Mouse (Mus musculus) gastrocnemius, adult 2 months (tissue): ENCODE results near the gene Rspo1. TPM values are rescaled to one million over a fixed set of nuclear protein-coding genes. Genes with fewer than 3 reads are reported as not detected.
"Not testable (repeated sequence)": the region's sequence is repeated elsewhere in the genome, so short reads cannot be mapped to it uniquely, and the experiment has no call there.

Source experiments
- DNase-seq: peaks from one replicate; pipeline ENCODE4 v3.0.0; 2022
- H3K27ac ChIP-seq: fragments of 200-600 bp; 2 replicates; pipeline ENCODE4 v1.8.1; 2022; ENCODE audit warnings: mild to moderate bottlenecking
- H3K4me3 ChIP-seq: fragments of 200-600 bp; 2 replicates; pipeline ENCODE4 v1.8.1; 2022; ENCODE audit warnings: mild to moderate bottlenecking, moderate library complexity
- CTCF ChIP-seq: fragments of 200-600 bp; IDR thresholded peaks from 2 replicates; pipeline ENCODE4 v1.8.1; 2022; ENCODE audit warnings: antibody characterized with exemption, mild to moderate bottlenecking, moderate library complexity
- intact Hi-C: fragments of 180-260 bp; cut with DNase I; formaldehyde crosslinking; loops from one replicate; pipeline ENCODE4 v1.15.1; 2025
- long read RNA-seq, 2 experiments: library from polyadenylated mRNA; stranded (forward); transcript quantifications; one replicate each; pipeline ENCODE4 v2.0.0; 2021
- total RNA-seq, 2 experiments: library from RNA; stranded (reverse); gene quantifications; 2 replicates each; pipeline ENCODE4 v1.2.3; 2021

Rspo1 gene
- total RNA-seq: under 1 TPM; 0.26 to 0.59 TPM
- long read RNA-seq, experiment 1, partial matches to known transcripts: 0 of 1 reads
- long read RNA-seq, experiment 1, other reads (novel, unspliced or antisense): 0 of 1 reads
- long read RNA-seq, experiment 2: 0 reads

DNA sequence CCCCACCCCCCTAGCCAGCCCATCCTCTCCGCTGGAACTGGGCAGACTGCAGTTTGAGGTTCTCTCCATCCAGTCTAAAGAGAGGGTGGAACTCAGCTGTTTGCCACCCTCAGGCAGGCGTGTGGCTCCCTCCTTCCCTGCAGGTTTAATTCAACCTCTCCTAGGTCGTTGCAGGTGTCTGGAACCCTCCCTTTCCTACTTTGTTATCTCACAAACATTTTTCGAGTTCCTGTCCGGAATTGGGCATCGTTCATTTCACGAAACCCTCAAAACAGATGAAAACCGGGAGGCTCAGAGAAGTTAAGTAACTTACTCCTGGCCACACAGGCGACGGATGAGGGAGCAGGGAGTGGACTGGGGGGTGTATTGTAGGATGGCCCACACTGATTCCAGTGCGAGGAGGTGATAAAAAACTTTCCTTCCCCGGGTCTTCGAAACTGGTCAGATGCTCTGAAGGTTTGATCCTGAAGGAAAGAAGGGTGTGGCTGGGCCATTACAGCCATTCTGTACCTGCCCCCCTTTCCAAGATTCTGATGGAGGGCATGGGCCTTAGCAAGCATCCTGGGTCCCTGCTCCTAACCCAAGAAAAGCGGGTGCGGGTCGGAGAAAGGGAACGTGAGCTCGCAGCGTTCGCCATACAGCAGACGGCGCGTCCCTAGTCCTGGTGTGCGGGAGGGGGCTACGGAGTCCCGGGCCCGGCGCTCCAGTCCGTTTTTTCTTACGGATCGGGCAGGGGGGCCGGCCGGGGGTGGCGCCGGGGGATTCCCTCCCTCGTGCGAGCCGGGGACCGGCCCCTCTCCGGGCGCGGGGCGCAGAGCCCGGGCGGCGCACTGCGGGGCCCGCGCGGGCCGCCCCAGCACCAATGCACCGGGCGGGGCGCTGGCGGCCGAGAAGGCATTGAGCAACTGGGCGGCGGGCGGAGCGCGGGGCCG lies at the start of gene Rspo1:
Gene Rspo1 (plus strand): TSS at position 760 of the 932 bp plus-strand sequence.
- H3K4me3 ChIP-seq: peak within 1 kb of the TSS; percentile 60
- intact Hi-C loops: no loop called here
- DNase-seq: peak; percentile 24

DNA sequence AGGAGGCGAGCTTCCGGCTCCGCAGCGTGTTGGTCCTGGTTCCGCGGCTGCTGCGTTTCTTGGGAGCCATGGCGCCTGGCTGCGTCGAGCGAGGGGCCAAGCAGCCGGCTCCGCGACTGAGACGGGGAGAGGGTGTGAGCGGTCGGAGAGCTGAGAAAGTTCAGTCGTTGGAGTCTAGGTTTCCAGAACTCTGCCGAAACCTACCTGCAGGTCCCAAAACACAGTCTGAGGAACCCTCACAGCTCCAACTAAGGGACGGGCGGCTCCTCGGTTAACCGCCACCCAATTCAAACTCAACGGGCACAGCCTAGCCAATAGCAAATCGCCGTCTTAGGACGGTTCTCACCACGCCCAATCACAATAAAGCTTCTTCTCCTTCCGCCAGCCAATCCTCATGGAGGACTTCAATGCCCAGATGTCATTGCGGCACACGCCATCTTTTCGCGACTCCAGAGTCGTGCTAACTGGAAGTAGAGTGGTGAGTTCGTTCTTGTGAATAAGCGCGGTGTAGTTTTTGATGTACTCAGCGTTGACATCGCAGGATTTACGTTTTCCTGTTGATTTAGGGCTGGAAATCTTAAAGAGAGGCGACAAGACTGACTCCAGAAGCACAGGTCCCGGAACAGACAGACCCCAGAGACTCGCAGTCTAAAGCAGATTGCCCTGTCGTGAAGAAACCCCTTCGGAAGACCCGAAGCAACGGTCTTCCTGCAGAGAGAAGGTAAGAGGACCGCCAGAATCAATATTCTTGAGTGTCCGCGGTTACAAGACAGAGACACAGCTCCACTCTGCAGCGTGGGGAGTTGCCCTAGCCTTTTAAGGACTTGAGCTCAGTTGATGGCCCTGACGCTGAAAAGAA lies 49.4 kb upstream of the Rspo1 start, which contains the start of gene 9930104L06Rik:
Gene 9930104L06Rik (plus strand): TSS at position 436 of the 859 bp plus-strand sequence.
- intact Hi-C loops: loop anchor here (2.0 to 5.0 kb wide), 2 partner anchors 90 to 130 kb away; partner anchors contain the start of gene Snip1

More for the DNA sequence above, at the start of gene Rspo1:
- H3K27ac ChIP-seq: no peak within 1 kb of the TSS
- TF ChIP-seq CTCF: no peak

DNA sequence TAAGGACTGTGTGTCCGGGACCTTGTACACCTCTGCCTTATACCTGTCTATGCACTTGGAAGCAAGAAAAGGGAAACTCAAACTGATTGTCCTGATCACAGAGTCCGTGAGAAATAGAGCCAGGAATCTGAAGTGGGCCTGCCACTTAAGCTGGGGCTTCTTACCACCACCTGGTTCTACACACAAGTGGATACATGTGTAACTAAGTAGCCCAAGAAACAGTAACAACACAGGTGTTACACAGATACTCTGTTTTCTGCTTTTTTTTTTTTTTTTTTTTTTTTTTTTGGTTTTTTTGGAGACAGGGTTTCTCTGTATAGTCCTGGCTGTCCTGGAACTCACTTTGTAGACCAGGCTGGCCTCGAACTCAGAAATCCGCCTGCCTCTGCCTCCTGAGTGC lies 47.0 kb upstream of the Rspo1 start, which contains the start of gene Cdca8:
Gene Cdca8 (minus strand): TSS at position 101 of the 400 bp plus-strand sequence.
- DNase-seq, H3K4me3 ChIP-seq, H3K27ac ChIP-seq: not testable (repeated sequence)
- intact Hi-C loops: loop anchor here (5.0 kb wide), 1 partner anchor 92 kb away; no protein-coding TSS in a partner anchor

More for the DNA sequence above, 49.4 kb upstream of the Rspo1 start, which contains the start of gene 9930104L06Rik:
- Histone ChIP-seq H3K27ac (peak within 1 kb of the TSS; percentile 83), H3K4me3 (peak within 1 kb of the TSS; percentile 82)
- no peak for TF ChIP-seq CTCF
- DNase-seq: peak; percentile 94

DNA sequence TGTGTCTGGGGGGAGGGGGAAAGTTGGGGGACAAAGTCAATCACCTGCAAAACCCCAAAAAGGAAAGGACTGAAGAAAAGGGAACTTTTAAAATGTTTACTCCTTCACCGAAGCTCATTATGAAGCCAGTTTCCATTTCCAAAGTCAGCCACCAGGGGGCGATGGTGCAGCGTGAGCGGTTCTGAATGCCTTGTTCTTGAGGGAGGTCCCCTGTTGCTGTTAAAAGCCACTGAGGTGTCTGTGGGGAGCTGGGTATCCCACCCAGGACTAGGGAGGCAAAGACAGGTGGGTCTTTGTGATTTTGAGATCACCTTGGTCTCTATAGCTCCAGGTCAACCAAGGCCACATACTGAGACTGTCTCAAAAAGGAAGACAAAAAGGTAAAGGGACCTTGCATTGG lies 43.2 kb upstream of the Rspo1 start:
- peak; percentile 85 for TF ChIP-seq CTCF
- peak; percentile 77 for DNase-seq
- H3K4me3 ChIP-seq: no peak overlapping the region
- H3K27ac ChIP-seq: no peak overlapping the region
- intact Hi-C loops: loop anchor here (1.0 kb wide), 2 partner anchors 116 to 156 kb away; no protein-coding TSS in a partner anchor

DNA sequence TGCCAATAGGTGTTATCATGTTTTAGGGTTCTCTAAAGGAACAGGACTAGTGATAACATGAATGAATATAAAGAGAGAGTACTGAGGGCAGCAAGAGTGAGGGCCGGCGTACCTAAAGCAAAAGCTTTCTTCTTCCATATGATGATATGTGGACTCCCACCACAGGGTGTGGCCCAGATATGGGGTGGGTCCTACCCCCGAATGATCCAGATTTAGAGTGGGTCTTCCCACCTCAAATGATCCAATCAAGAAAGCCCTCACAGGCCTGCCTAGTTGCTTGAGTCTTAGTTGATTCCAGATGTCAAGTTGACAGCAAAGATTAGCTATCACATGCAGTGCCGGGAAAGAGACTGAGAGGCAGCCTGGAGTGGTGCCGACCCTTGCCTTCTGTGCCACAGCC lies 42.4 kb upstream of the Rspo1 start:
- Histone ChIP-seq H3K4me3 (no peak overlapping the region), H3K27ac (no peak overlapping the region)
- intact Hi-C loops: loop anchor here (1.0 kb wide), 2 partner anchors 116 to 156 kb away; no protein-coding TSS in a partner anchor
- TF ChIP-seq CTCF: no peak
- no peak for DNase-seq

DNA sequence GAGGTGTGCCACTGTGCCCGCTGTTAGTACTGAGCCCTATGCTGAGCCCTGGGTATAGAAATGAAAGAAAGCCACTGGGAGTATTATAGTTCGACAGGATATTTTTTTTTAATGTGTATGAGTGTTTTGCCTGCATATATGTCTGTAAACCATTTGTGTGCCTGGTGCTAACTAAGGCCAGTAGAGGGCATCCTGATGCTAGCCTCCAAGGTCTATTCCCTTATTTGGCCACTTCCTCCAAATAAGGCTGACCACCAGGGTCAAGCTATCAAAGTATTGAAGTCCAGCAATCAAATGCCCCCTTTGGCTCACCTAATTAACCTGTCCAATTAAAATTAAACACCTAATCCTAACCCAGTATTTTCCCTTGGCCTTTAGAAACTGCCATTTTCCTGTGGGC lies 41.3 kb upstream of the Rspo1 start:
- intact Hi-C loops: no loop called here
- Histone ChIP-seq H3K27ac (no peak overlapping the region), H3K4me3 (no peak overlapping the region)
- DNase-seq: no peak
- TF ChIP-seq CTCF: peak; percentile 21; the same call in 1 of the 2 replicates

DNA sequence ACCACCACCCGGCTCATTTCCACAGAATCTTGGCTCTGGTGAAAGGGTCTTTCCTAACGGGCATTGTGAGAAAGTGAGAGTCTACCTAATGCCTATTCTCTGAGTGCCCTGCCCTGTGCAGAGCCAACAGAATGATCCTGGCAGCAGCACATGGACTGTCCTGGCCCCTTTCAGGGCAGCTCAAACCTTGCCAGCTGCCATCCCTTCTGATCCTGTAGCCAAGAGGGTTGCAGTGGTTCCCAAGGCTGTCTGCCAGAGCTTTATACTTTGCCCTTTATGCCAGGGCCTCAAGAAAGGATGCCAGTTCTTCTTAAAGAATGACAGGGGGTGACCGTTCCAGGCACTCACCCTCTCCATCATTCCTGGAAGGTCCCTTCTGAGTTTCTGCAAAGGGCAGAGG lies 36.7 kb upstream of the Rspo1 start:
- H3K27ac ChIP-seq: no peak overlapping the region
- intact Hi-C loops: no loop called here
- TF ChIP-seq CTCF: no peak
- no peak overlapping the region for H3K4me3 ChIP-seq
- DNase-seq: no peak

DNA sequence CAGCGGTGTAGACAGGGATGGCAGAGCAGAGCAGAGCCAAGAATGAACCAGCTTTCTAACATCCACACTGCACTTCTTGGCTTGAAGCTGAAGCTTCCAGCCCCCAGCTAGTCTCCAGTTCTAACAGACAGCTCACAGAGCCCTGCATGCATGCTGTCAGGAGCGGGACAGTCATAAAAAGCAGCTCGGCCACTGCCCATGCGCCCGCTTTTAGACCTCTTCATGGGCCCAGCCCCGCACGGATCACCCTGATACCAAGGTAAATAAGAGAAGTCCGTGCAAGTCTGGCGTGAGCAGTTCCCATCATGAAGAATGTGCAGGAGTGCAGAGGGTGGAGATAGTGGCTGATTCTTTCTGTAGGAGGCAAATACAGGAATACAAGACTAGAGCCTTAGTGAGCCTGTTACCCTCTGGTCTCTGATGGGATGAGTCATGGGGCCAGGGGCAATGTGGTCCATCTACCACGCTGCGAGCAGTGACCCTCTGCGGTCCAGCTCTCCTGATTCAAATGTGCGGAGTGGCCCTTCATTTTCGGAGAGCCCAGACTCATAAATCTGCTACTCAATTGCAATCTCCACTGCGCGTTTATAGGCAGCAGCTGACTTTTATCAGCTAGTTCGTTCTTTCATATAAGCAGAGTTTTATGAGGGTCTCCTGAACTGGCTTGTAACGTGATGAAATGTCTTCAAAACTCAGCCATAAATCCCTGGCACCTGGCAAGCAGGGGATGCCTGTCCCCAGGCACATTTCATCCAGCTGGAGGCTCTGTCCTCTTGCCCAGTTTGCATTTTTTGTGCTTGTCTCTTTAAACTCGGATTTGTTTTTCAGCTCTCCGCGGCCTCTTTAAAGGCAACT lies 35.8 kb upstream of the Rspo1 start:
- H3K4me3 ChIP-seq: peak overlapping the region; percentile 30; the same call in 1 of the 2 replicates
- TF ChIP-seq CTCF: no peak
- 0 out of 2 replicates have a peak overlapping the region, but pooled peaks have one; percentile 43 for H3K27ac ChIP-seq
- intact Hi-C loops: no loop called here
- DNase-seq: no peak

DNA sequence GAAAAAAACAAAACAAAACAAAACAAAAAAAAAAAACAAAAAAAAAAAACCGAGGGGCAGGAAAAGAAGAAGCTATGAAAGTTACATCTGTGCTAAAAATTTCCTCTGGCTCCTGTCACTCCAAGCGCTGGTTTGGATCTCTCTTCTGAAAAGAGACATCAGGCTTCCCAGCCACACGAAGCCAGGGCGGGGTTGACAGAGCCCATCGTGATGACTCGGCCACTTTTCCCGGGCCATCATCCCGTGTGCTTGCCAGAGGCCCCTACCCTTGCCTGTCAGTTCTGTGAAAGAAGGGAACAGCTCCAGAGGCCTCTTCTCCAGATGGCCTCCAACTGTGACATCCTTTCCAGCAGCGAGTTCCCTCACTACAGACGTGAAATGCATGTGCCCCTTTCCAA lies 35.2 kb upstream of the Rspo1 start:
- peak overlapping the region; percentile 43; the same call in 1 of the 2 replicates for H3K27ac ChIP-seq
- no peak for TF ChIP-seq CTCF
- peak overlapping the region; percentile 30; the same call in 1 of the 2 replicates for H3K4me3 ChIP-seq
- DNase-seq: no peak
- intact Hi-C loops: no loop called here

DNA sequence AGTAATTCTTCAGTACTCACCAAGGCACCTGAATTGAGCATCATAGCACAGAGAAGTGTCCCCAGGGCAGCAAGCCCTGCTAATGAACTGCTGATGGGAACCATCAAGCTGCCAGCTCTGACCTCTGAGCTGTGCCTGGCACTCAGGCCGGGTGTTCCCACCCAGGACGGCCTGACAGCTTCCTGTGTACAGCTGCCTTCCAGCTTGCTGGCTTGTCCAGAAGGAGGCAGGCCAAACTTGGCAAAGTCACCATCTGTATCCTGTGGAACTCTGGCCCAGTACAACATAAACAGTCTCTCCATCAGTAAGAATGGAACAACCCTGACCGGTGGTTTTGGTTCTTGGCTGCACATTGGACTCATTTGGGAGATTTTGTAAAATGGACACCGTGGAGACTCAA lies 32.7 kb upstream of the Rspo1 start:
- TF ChIP-seq CTCF: no peak
- no peak for DNase-seq
- intact Hi-C loops: no loop called here
- no peak overlapping the region for H3K27ac ChIP-seq
- no peak overlapping the region for H3K4me3 ChIP-seq

DNA sequence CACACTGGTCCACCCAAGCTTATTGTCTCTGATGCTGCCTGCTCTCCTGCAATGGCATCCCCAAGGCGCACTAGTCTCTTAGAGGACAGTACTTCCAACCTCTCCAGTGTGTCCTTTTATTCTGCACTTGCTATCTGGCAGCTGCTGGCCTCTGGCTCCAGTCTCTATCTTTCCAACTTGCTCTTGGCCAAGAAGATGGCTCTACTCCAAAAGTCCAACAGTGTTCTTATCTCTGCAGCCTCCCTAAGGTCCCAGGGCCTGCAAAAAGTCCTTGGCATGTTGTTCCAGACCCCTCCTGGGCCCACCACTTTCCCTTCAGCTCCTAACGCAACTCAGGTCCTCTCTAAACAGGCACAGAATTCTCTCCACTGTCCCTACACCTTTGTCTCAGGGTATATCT lies 28.9 kb upstream of the Rspo1 start:
- Histone ChIP-seq H3K4me3 (no peak overlapping the region), H3K27ac (no peak overlapping the region)
- DNase-seq: no peak
- intact Hi-C loops: no loop called here
- no peak for TF ChIP-seq CTCF
